Mouse (Mus musculus) embryo, embryonic 11 days (tissue): Measurements from ENCODE around the gene Chid1.

ENCODE experiments used
- DNase-seq: peaks from one replicate; pipeline ENCODE4 v3.0.0-alpha.2; 2015

Chid1 gene

DNA sequence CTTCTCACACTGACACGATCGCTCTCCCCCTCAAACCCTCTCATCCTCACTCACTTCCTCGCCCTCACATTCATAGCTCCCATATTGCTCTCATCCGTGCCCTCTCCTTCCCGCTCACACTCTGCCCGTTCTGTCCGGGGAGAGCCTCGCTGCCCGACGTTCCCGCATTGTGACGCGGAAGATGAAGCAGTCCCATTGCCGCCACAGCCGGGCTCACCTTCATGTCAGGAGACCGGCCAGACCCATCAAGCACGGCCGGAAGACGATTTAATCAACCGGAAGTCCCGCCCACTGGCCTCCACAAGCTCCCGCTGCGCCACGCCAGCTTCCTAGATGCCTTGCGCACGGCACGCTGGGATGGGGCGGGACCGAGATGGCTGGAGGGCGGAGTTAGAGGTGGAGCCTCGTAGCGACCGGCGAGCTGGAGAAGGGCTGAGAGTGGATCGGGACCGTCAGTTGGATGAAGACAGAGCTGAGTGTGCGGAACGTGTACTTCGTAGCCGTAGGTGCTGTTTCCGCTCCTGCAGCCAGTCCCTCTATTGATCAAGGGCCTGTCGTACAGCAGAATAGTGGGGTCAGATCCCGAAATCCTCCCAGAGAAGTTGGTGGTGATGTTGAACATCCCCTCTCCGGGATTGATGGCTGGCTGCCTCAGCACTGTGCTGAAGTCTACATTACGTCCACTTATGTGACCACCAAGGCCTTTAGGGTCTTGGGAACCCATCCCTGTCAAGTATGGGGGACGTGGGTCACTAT, at the start of gene Chid1:
TSS of gene Chid1 (minus strand) at position 302 of the 756 bp plus-strand sequence.
- peak; percentile 100 for DNase-seq

DNA sequence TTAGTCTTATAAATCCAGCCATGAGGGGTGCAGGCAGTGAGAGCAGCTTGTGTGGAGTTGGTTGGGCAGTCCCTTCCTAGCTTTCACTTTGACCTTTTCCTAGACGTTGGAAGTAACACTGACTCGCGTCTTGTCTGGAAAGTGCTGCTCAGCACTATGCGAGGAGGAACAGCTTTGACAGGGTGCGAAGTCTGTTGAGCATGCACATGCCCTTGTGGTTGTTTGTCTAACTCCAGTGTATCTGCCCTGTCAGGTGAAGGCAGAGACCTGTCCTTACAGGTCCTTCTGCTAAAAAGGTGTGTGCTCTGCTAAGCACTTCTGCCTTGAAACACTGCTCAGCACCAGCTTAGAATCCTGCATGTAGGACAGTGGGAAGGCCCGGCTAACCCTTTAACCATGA, 49.2 kb upstream of the Chid1 start:
- DNase-seq: no peak

DNA sequence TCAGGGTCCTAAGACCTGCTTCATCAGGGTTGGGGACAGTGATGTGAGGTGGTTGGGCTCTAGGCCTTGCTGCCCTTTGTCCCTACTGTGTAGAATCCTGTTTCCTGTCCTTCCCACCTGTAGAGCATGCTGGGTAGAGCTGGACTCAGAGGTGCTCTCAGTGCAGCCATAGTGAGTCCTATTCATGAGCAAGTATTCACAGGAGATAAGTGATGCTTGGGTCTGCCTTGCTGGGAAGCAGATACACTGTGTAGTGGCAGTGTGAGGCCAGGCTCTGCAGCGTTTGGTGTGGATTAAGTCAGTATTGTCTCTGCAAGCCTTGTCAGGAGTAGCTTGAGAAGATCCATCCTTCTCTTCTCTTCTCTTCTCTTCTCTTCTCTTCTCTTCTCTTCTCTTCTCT, 46.2 kb upstream of the Chid1 start:
- DNase-seq: no peak

DNA sequence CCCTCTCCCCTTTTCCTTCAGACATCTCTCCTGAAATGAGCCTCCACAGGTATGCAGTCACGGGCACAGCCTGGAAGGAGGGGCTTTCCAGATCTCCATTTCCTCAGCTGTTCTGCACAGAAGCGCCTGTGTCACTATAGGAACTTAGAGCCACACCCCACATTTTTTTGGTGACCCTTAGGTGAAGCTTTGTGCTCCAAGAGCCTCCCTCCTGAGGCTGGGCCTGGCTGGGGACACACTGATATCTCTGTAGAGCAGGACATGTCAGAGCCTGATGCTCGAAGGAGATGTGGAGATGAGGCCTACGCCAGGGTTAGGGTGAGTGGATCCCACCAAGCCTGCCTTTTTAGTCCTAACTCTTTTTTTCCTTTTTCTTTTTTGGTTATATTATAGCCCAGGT, 45.6 kb upstream of the Chid1 start:
- peak; percentile 11 for DNase-seq

DNA sequence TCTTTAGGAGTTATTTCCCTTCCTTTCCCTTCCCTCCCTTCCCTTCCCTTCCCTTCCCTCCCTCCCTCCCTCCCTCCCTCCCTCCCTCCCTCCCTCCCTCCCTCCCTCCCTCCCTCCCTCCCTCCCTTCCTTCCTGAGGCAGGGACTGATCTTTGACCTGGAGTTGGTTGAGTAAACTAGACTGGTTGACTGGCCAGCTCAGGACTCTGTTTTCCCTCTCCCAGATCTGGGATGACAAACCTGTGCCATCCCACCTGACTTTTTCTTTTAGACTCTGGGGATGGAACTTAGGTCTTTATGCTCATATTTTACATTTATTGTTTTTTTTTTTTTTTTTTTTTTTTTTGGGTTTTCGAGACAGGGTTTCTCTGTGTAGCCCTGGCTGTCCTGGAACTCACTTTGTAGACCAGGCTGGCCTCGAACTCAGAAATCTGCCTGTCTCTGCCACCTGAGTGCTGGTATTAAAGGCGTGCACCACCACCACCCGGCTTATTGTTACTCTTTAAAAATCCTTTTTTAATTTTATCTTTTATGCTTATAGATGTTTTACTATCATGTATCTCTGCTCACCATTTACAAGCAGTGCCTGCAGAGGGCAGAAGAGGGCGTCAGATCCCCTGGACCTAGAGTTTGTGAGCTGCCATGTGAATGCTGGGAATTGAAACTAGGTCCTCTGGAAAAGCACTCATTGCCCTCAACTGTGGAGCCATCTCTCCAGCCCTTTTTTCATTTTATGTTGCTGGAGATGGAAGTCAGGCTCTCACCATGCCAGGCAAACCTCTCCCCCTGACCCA, 44.6 kb upstream of the Chid1 start:
- DNase-seq: no peak

DNA sequence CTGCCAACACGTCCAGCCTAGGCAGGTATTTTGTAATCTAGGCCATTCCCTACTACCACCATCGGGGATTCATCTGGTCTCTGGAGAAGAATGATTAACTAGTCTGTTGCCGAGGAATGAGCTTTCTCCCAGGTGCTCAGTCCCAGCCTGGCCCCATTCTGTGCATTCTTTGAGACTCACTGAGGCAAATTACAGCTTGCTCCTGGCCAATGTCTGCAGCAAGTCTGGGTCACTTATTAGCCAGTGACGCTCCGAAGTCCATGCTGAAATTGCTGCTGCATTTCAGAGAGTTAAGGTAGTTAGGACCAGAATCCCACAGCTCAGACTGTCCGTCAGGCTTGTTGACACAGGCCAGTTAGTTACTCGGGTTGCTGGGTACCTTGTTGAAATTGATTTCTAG, 41.7 kb upstream of the Chid1 start:
- no peak for DNase-seq

DNA sequence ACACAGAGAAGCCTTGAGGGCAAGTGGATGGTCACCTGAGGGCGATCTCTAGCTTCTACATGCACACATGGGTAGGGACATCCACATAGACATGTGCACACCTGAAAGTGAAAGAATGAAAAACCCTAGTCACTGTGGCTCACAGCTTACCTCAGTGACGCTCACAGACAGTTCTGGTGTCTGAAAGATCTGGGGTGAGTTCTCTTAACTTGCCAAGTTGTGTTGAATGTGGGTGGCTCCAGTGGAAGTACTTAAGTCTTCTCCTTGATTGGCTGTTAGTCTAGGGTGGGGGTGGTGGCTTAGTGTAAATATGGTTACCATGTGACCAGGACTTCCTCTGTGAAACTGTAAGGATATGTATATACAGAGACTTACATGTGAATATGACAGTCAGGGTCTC, 39.3 kb upstream of the Chid1 start:
- no peak for DNase-seq

DNA sequence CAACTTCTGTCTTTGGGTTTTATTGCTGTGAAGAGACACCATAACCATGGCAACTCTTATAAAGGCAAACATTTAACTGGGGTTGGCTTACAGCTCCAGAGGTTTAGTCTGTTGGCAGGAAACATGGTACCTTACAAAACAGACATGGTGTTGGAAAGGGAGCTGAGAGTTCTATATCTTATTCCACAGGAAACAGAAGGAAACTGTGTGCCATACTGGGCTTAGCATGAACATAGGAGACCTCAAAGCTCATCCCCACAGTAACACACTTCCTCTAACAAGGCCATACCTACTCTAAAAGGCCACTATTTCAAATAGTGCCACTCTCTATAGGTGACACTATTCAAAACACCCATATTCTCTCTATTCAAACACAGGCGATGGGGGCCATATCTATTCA, 38.9 kb upstream of the Chid1 start:
- no peak for DNase-seq

DNA sequence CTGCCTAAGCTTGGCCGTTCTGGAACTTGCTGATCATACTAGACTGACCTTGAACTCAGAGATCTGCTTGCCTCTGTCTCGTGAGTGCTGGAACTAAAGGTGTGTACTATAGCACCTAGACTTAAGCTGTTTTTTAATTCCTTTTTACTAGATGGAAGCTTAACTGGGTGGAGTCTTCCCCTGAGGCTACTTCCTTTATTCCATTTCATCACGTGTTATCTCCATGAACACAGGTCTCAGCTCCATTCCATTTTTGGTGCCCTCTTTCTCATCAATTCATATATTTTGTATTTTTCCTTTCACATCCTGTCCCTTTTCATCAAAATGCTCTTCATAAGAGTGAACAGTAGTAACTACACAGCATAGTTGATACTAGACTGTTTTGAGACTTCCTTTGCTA, 38.1 kb upstream of the Chid1 start:
- no peak for DNase-seq

DNA sequence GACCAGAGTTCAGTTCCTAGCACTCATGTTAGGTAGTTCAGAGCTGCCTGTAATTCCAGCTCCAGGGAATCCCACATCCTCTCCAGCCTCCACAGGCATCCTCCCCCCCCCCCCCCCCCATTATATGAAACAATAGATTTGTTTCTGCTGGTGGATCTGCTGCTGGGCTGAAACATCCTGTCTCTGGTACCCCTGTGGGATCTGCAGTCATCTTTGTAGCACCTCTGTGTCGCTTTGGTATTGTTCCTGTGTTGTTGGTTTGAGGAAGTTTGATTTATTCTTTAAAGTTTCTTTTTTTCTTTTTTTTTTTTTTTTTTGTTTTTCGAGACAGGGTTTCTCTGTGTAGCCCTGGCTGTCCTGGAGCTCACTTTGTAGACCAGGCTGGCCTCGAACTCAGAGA, 35.8 kb upstream of the Chid1 start:
- DNase-seq: no peak

DNA sequence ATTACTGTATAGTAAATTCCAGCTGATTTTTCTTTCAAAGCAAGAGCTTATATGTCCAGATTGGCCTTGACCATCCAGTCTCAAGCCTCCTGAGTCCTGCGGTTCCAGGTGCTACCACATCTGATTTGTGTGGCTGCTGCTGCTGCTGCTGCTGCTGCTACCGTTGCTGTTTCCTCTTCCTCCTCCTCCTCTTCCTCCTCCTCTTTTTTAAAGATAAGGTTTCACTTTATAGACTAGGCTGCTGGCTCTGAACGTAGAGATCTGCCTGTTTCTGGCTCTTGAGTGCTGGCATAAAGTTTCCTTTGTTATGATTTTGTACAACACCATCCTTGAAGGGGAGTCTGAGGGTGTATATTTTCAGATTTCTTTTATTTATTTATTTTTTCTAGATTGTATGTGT, 34.4 kb upstream of the Chid1 start:
- no peak for DNase-seq

DNA sequence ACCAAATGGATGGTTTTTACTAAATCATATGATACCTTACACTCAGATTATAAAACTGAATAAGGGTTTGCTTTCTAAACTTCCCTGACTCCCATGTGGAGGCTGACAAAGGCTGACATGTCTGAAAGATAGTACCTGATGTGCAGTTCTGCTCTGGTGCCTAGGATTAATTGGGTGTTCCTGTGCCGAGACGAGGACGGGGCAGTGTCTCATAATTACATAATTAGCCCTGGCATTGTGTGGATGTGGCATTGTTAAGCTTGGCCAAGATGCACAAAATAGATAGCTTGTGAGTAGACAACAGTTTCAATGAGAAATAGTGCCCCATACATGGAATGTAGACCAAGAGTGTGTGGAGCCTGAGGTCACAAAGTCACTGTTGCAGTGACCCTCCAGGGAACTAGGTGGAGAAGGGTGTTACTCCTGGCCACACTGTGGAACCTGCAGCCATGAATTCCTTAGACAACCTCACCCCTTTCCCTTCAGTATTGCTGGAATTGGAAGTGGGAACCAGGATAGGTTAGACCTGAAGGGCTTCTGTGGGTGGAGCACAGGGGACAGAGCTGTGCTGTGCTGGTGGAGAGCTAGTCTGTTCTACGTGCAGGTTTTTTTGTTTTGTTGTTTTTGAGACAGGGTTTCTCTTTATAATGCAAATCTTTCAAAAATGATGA, 31.1 kb upstream of the Chid1 start:
- DNase-seq: no peak

DNA sequence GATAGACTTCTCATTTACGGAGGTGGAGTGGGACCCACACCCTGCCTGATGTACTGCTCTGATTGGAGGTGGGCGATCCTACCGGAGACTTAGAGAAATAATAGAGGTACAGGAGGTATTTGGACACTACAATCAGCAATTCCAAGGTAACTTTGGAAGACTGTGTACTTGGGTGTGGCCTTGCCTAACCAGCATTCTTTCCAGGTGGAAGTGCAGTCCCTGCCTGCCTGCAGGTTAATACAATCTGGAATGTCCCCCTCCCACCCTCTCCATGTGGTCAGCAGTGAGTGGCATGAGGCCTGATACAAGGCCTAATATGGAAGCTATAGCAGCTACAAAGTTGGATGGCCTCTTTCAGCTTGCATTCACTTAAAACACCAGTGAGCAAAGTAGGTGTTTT, 30.3 kb upstream of the Chid1 start:
- no peak for DNase-seq

DNA sequence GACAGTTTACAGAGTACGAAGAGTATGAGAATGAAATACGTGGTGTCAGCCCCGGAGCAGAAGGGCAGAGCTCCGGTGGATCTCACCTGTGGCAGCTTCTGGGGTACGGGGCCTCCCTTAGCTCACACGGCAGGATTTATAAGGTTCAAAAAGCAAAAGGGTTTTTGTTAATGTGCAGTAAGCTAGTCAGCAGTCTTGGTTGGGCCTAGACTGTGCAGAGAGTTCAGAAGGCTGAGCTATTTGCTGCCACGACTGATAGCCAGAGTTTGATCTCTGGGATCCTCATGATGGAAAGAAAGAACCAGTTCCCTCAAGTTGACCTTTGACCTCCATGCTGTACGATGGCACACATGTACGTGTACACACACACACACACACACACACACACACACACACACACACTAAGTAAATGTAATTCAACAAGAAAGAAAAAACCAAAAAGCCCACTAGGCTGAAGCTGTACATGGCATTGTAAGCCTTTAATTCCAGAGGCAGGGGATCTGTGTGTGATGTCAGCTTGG, 29.7 kb upstream of the Chid1 start:
- no peak for DNase-seq

DNA sequence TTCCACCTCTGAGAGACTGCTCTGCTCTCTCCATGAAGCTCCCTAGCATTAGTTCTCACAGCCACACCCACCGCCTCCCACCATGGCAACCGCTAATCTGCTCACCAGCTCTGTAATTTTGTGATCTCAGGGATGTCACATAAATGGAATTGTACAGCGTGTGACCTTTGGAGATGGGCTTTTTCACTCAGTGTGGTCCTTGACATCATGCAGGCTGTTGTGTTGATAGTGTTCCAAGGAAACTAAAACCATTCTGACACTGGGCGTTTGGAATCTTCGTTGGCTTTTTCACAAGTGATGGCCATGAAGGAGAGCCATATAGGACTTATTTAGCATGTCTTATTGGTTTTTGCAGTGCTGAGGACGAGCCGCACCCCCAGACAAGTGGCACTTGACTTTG, 26.9 kb upstream of the Chid1 start:
- no peak for DNase-seq

DNA sequence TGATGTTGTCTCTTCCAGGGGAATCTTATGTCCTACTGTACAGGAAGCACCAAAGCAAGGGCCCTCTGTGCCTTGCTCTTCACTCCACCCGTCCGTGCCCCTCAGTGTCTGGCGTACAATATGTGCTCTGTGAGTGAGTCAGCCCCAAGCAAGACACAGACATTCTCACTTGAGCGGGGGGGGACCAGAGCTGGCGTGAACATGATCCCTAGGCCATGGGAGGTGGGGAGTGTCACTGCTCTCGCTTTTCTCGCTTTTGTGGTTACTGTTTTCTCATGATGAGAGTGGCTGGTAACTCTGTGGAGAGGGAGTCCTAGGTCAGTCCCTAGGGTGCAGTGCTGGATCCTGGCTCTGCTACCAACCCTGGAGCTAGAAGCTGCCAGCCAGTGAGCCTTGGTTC, 24.9 kb upstream of the Chid1 start:
- DNase-seq: no peak

DNA sequence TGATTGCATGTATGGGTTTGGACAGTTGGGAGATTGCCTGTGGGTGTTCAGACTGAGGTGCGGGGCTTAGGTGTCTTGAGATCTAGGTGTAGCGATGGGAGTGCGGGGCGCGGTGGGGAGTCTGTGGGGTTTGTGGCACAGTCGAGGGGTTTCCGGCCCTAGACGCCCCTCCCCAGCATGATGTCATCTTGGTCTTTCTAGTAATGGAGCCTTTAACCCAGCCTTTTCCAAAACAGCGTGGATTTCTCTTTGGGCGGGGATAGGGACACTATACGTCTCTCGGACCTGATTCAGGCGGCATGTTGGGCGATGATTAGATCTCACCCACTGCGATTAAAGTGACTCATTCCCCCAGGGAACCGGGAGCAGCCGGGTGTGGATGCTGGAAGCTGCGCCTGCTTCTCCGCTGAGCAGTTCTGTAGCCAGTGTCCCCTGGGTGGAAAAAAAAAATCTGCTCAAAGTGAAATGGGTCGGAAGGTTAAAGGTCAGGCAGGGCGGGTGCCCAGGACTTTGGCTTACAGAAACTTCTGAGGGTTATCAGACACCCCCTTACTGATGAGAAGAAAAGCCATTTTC, 23.3 kb upstream of the Chid1 start:
- peak; percentile 64 for DNase-seq

DNA sequence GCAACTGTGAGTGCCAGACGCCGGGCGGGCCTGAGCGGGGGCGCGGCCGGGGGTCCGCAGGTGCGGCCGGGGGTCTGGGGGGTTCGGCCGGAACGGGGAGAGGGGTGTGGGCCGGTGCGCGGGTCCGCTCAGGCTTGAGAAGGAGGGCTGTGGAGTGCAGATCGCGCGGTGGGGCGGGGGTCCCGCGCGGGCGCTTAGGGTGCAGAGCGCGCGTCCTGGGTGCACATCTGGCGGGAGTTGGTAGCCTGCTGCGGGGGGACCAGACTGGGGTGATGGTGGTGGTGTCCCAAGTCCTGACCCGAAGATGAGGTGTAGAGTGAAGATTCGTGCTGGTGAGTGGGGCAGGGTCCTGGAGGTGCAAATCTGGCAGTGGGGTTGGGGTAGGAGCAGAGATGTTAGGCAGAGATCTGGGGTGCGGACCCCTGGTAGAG, 22.8 kb upstream of the Chid1 start:
- no peak for DNase-seq

DNA sequence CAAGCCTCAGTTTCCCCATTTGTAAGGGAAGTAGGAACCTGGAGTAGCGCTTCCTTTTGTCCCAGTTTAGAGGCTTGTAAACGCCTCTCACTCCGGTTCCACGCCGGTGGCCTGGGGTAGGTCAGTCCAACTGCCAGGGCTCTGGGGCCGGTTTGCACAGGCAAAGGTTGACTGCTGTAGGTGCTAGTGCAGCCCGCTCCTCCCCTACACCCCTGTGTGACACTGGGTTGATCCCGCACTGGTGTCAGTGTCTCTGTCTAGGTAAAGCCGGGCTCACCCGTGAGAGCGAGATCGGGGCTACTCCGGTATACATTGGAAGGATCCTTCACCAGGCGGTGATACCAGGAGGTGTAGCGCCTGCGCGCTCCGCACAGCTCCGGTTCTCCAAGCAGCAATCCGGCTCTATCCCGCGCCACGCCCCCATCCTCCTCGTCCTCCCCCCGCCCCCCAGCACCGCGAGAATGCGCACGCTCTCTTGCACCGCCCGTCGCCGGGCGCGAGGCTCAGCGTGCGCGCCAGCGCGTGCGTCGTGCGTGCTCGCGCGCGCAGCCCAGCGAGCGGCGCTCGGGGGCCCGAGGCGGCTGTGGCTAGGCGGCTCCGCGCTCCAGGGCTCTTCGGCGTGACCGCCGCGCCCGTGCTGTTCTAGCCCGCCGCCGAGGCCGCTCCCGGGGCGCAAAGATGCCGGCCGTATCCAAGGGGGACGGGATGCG, 22.2 kb upstream of the Chid1 start, which contains the start of gene Ap2a2:
TSS of gene Ap2a2 (plus strand) at position 492 of the 710 bp plus-strand sequence.
- peak; percentile 99 for DNase-seq

DNA sequence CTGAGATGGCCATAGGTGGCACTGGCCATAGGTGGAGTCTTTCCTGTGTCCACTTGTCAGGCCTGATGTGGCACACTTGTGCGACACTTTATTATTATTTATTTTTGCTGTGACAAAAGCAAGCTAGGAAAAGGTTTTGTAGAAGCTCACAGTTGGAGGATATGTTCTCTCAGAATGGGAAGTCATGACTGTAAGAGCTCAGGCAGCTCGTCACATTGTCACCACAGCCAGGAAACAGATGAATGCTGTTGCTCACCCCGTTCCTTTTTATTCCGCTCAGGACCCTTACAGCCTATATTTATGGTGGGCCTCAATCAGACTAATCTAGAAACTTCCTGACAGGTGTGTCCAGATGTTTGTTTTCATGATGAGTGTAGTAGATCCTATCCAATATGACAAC, 20.8 kb upstream of the Chid1 start:
- no peak for DNase-seq

DNA sequence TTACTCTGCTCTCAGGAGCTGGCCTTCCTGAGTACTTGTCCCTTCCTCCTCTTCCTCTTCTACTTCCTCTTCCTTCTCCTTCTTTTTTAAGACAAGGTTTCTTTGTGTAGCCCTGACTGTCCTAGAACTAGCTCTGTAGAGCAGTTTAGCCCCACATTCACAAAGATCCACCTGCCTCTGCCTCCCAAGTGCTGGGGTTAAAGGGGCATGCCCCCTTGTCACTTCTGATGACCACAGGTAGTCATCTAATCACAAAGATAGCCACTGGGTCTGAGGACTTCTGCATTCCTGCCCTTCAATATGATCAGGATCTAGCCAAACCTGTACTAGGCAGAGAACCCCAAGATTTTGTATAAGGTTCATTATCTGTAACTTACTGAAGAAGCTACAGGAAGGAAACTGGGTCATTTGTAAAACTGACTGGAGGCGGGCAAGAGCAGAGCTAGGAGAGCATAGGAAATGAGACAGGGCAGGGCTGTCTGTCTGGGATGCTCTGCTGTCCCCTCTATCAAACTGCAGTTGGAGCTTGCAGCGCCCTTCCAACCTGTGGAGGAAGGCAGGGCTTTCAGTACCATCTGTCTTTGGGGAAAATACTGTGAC, 20.2 kb upstream of the Chid1 start:
- DNase-seq: no peak

DNA sequence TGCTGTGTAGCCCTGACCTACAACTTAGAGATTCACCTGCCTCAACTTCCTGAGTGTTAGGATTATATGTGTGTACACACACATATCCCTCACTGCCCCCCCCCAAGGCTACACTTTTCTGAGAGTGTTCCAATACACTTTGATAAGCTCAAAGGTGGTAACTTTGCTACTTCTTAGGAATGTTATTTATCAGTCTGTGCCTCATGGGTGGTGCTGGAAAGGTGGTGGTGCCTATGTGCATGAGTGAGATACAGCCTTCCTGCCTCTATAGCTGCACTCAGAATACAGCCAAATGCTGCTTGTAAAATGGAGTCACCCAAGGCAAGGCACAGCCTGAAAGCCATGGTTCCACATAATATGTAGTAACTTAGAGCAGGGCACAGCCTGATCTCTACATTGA, 19.3 kb upstream of the Chid1 start:
- no peak for DNase-seq
